ENCODE assay signal across 11 mouse cellular contexts in the genomic region with DNA sequence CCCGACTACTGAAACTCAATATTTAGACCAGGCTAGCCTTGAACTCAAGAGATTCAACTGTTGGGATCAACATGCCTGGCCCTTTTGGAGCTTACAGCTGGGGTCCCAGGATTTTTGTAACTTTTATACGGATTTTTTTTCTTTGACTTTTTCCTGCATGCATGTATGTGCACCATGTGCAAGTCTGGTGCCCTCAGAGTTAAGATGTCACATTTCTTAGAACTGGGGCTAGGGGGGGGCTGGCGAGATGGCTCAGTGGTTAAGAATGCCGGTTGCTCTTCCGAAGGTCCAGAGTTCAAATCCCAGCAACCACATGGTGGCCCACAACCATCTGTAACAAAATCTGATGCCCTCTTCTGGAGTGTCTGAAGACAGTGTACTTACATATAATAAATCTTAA. TPM values are rescaled to one million over a fixed set of nuclear protein-coding genes. Genes with fewer than 3 reads are reported as not detected.
DNase-seq lines count a peak whose midpoint lies in the region; ATAC-seq lines count a peak whose summit lies in the region.
"Had no signal": no experiment of that assay in that cellular context is flagged by ENCODE, and none has a peak within 500 bp of the region (broad histone marks: within the 10 kb centered on the region; RNA-seq: fewer than 3 reads in every experiment).

No protein-coding gene starts in this region.

- no peaks in the 10 kb centered on the region for H3K9me3 ChIP-seq in heart, embryonic 13.5 days
- H3K9me3 ChIP-seq in lung, embryonic 15.5 days = no peaks in the 10 kb centered on the region
- H3K9me3 ChIP-seq in neural tube, embryonic 15.5 days (replicated peaks) = no peaks in the 10 kb centered on the region
- H3K9me3 ChIP-seq: midbrain, embryonic 10.5 days had no signal

- peak overlapping the region; percentile 1; the same call in 1 of the 2 replicates for H3K4me3 ChIP-seq in heart, embryonic 13.5 days
- H3K4me3 ChIP-seq in lung, embryonic 15.5 days = no peak overlapping the region
- H3K4me3 ChIP-seq in brown adipose tissue, adult 24 weeks (ENCODE audit: insufficient read depth, low read depth, low read length) = no peak overlapping the region
- H3K4me3 ChIP-seq in neural tube, embryonic 15.5 days (replicated peaks) = no peak overlapping the region

- H3K4me2 ChIP-seq in heart, embryonic 13.5 days = peak overlapping the region; percentile 74
- H3K4me2 ChIP-seq in lung, embryonic 15.5 days = peak overlapping the region; percentile 16
- no peak overlapping the region for H3K4me2 ChIP-seq in neural tube, embryonic 15.5 days

- peaks cover 47% of the 10 kb centered on the region for H3K36me3 ChIP-seq in heart, embryonic 13.5 days
- peaks cover 24% of the 10 kb centered on the region for H3K36me3 ChIP-seq in lung, embryonic 15.5 days
- peaks cover 33% of the 10 kb centered on the region for H3K36me3 ChIP-seq in neural tube, embryonic 15.5 days

- no peak for ATAC-seq in heart, embryonic 13.5 days (ENCODE audit: extremely low read depth, insufficient number of reproducible peaks, low FRiP score, low TSS enrichment)
- ATAC-seq in lung, embryonic 15.5 days (ENCODE audit: borderline replicate concordance, extremely low read depth, low FRiP score, low TSS enrichment) = no peak
- ATAC-seq in neural tube, embryonic 15.5 days (ENCODE audit: low FRiP score) = no peak

- 68% methylated on average over 5 of the region's 5 CpGs for WGBS in heart, embryonic 13.5 days
- WGBS in lung, embryonic 15.5 days = 76% methylated on average over 5 of the region's 5 CpGs
- 82% methylated on average over 5 of the region's 5 CpGs for WGBS in neural tube, embryonic 15.5 days

- H3K4me1 ChIP-seq in heart, embryonic 13.5 days = peaks cover 67% of the 10 kb centered on the region
- peaks cover 48% of the 10 kb centered on the region for H3K4me1 ChIP-seq in lung, embryonic 15.5 days
- H3K4me1 ChIP-seq in brown adipose tissue, adult 24 weeks (ENCODE audit: control insufficient read depth, insufficient read depth, insufficient read length, low read length) = peaks cover 20% of the 10 kb centered on the region
- H3K4me1 ChIP-seq in neural tube, embryonic 15.5 days = peaks cover 28% of the 10 kb centered on the region

- no peak for DNase-seq in heart, adult 9 months (ENCODE audit: low spot score in 2 of 2)
- no peak for DNase-seq in lung, postnatal 36 days
- DNase-seq in cerebellum, postnatal 4 days (ENCODE audit: low spot score in 2 of 2) = no peak
- DNase-seq in layer of hippocampus, adult 8-10 months (ENCODE audit: low spot score in 2 of 2) = no peak

- peak overlapping the region; percentile 93 for H3K27ac ChIP-seq in heart, embryonic 13.5 days (replicated peaks)
- peak overlapping the region; percentile 84 for H3K27ac ChIP-seq in lung, embryonic 15.5 days
- peak overlapping the region; percentile 73 for H3K27ac ChIP-seq in brown adipose tissue, adult 24 weeks (replicated peaks; ENCODE audit: low read depth, low read length)
- peak overlapping the region; percentile 45 for H3K27ac ChIP-seq in neural tube, embryonic 15.5 days (replicated peaks)

- H3K27me3 ChIP-seq in heart, embryonic 13.5 days (replicated peaks) = peaks cover 39% of the 10 kb centered on the region
- peaks cover 15% of the 10 kb centered on the region; the same call in 1 of the 2 replicates for H3K27me3 ChIP-seq in lung, embryonic 15.5 days
- peaks cover 41% of the 10 kb centered on the region for H3K27me3 ChIP-seq in neural tube, embryonic 15.5 days (replicated peaks)

- H3K9ac ChIP-seq in heart, embryonic 13.5 days = peak overlapping the region; percentile 41; the same call in 1 of the 2 replicates
- no peak overlapping the region for H3K9ac ChIP-seq in lung, embryonic 15.5 days
- H3K9ac ChIP-seq in neural tube, embryonic 15.5 days (replicated peaks) = no peak overlapping the region

RNA-seq across cellular contexts. Expression of gene Lyl1, which starts 0.7 kb away (rescaled TPM):
- polyA plus RNA-seq in heart, embryonic 13.5 days (2015; fragmentation: Nextera tagmentation; extraction: Ambion mirVana) = 15.4 and 17.1 TPM in 2 replicates
- polyA plus RNA-seq in lung, embryonic 15.5 days (2015; fragmentation: Nextera tagmentation; extraction: Ambion mirVana) = 11.9 and 12.1 TPM in 2 replicates
- polyA plus RNA-seq in brown adipose tissue, adult 24 weeks (2012; ENCODE audit: insufficient read depth, insufficient read length, missing spikeins) = 2.9 and 3.1 TPM in 2 replicates
- 3.1 and 6.1 TPM in 2 replicates for polyA plus RNA-seq in neural tube, embryonic 15.5 days (2015; fragmentation: Nextera tagmentation; extraction: Ambion mirVana)
- 1 to 10 TPM; 2.6 to 7.2 (median 4.8) TPM for total RNA-seq in layer of hippocampus, adult 8-10 months (2022)

RNA-seq across cellular contexts. Expression of gene Nacc1, which starts 12.9 kb away (rescaled TPM):
- polyA plus RNA-seq in heart, embryonic 13.5 days (2015; fragmentation: Nextera tagmentation; extraction: Ambion mirVana) = 15.1 and 15.7 TPM in 2 replicates
- polyA plus RNA-seq in lung, embryonic 15.5 days (2015; fragmentation: Nextera tagmentation; extraction: Ambion mirVana) = 20.2 and 21.6 TPM in 2 replicates
- polyA plus RNA-seq in brown adipose tissue, adult 24 weeks (2012; ENCODE audit: insufficient read depth, insufficient read length, missing spikeins) = 19.0 and 22.9 TPM in 2 replicates
- 12.3 and 14.1 TPM in 2 replicates for polyA plus RNA-seq in neural tube, embryonic 15.5 days (2015; fragmentation: Nextera tagmentation; extraction: Ambion mirVana)
- total RNA-seq in layer of hippocampus, adult 8-10 months (2022) = 10 to 100 TPM; 86.2 to 91.2 (median 87.6) TPM

RNA-seq across cellular contexts. Expression of gene Trmt1, which starts 14.4 kb away (rescaled TPM):
- 47.6 and 51.6 TPM in 2 replicates for polyA plus RNA-seq in heart, embryonic 13.5 days (2015; fragmentation: Nextera tagmentation; extraction: Ambion mirVana)
- polyA plus RNA-seq in lung, embryonic 15.5 days (2015; fragmentation: Nextera tagmentation; extraction: Ambion mirVana) = 57.5 and 58.4 TPM in 2 replicates
- 25.1 and 33.4 TPM in 2 replicates for polyA plus RNA-seq in brown adipose tissue, adult 24 weeks (2012; ENCODE audit: insufficient read depth, insufficient read length, missing spikeins)
- 66.7 and 75.1 TPM in 2 replicates for polyA plus RNA-seq in neural tube, embryonic 15.5 days (2015; fragmentation: Nextera tagmentation; extraction: Ambion mirVana)
- total RNA-seq in layer of hippocampus, adult 8-10 months (2022) = 100 to 1,000 TPM in 2 of 4 experiments, 10 to 100 TPM in 2; 91.6 to 133 (median 103) TPM

RNA-seq across cellular contexts. Expression of gene G430095P16Rik, which starts 22.3 kb away (rescaled TPM):
- polyA plus RNA-seq in heart, embryonic 13.5 days (2015; fragmentation: Nextera tagmentation; extraction: Ambion mirVana) = 7.8 and 8.9 TPM in 2 replicates
- 3.4 and 4.4 TPM in 2 replicates for polyA plus RNA-seq in lung, embryonic 15.5 days (2015; fragmentation: Nextera tagmentation; extraction: Ambion mirVana)
- 1.9 TPM in 1 of 2 replicates, not detected in the other for polyA plus RNA-seq in brown adipose tissue, adult 24 weeks (2012; ENCODE audit: insufficient read depth, insufficient read length, missing spikeins)
- polyA plus RNA-seq in neural tube, embryonic 15.5 days (2015; fragmentation: Nextera tagmentation; extraction: Ambion mirVana) = 1.4 and 1.8 TPM in 2 replicates
- total RNA-seq in layer of hippocampus, adult 8-10 months (2022) = not detected
- total RNA-seq: adrenal gland, postnatal 25 days; layer of hippocampus, adult 18-20 months had no signal

RNA-seq across cellular contexts. Expression of gene Ier2, which starts 37.9 kb away (rescaled TPM):
- polyA plus RNA-seq in heart, embryonic 13.5 days (2015; fragmentation: Nextera tagmentation; extraction: Ambion mirVana) = 43.0 and 44.8 TPM in 2 replicates
- 91.2 and 92.0 TPM in 2 replicates for polyA plus RNA-seq in lung, embryonic 15.5 days (2015; fragmentation: Nextera tagmentation; extraction: Ambion mirVana)
- 17.2 and 62.3 TPM in 2 replicates for polyA plus RNA-seq in brown adipose tissue, adult 24 weeks (2012; ENCODE audit: insufficient read depth, insufficient read length, missing spikeins)
- 20.3 and 33.1 TPM in 2 replicates for polyA plus RNA-seq in neural tube, embryonic 15.5 days (2015; fragmentation: Nextera tagmentation; extraction: Ambion mirVana)
- total RNA-seq in layer of hippocampus, adult 8-10 months (2022) = 10 to 100 TPM in 1 of 4 experiments, 1 to 10 TPM in 3; 7.0 to 10.2 (median 9.3) TPM
